ENCODE assay signal across 23 mouse cellular contexts in genomic region chr1:121005198-121005597, GRCm38 (mm10).
DNase-seq lines count a peak whose midpoint lies in the region; ATAC-seq lines count a peak whose summit lies in the region.
"Had no signal": no experiment of that assay in that cellular context is flagged by ENCODE, and none has a peak within 500 bp of the region (broad histone marks: within the 10 kb centered on the region; RNA-seq: fewer than 3 reads in every experiment).

No protein-coding gene starts in this region.

- WGBS in heart, embryonic 14.5 days = 8% methylated on average over 3 of the region's 3 CpGs
- WGBS in limb, embryonic 12.5 days = 10% methylated on average over 3 of the region's 3 CpGs

- H3K4me2 ChIP-seq in heart, embryonic 14.5 days (ENCODE audit: low read length) = no peak overlapping the region
- no peak overlapping the region for H3K4me2 ChIP-seq in limb, embryonic 12.5 days
- H3K4me2 ChIP-seq: forebrain, embryonic 15.5 days; hindbrain, embryonic 15.5 days; intestine, embryonic 15.5 days; midbrain, embryonic 11.5 days; neural tube, embryonic 12.5 days had no signal

- H3K27ac ChIP-seq in heart, embryonic 14.5 days (replicated peaks in 1 of 2; ENCODE audit: control insufficient read depth in 1 of 2, insufficient read depth in 1 of 2, low read depth in 2 of 2, low read length in 2 of 2) = no peak overlapping the region
- no peak overlapping the region for H3K27ac ChIP-seq in limb, embryonic 12.5 days
- H3K27ac ChIP-seq: forebrain, embryonic 15.5 days; hindbrain, embryonic 15.5 days; intestine, embryonic 15.5 days; left cerebral cortex, adult 2 months; liver, embryonic 14.5 days; neural tube, embryonic 12.5 days had no signal

- H3K27me3 ChIP-seq in heart, embryonic 14.5 days (ENCODE audit: control insufficient read depth, insufficient read depth, low read length) = no peaks in the 10 kb centered on the region
- H3K27me3 ChIP-seq in limb, embryonic 12.5 days = peaks cover 3% of the 10 kb centered on the region; the same call in 1 of the 2 replicates
- H3K27me3 ChIP-seq: CH12.LX; forebrain, embryonic 15.5 days; hindbrain, embryonic 15.5 days; intestine, embryonic 15.5 days; neural tube, embryonic 12.5 days had no signal

- peak; percentile 47; the same call in 1 of the 2 replicates for ATAC-seq in heart, embryonic 14.5 days (ENCODE audit: insufficient number of reproducible peaks, insufficient read depth, low FRiP score, low read depth)
- ATAC-seq in limb, embryonic 12.5 days (ENCODE audit: insufficient number of reproducible peaks, insufficient read depth, low FRiP score, low TSS enrichment, low read depth) = peak; percentile 61; the same call in 1 of the 2 replicates
- ATAC-seq: forebrain, embryonic 15.5 days; intestine, embryonic 15.5 days had no signal

- no peaks in the 10 kb centered on the region for H3K36me3 ChIP-seq in heart, embryonic 14.5 days (ENCODE audit: control insufficient read depth, insufficient read depth, low read length)
- no peaks in the 10 kb centered on the region for H3K36me3 ChIP-seq in limb, embryonic 12.5 days
- H3K36me3 ChIP-seq: forebrain, embryonic 15.5 days; hindbrain, embryonic 15.5 days; intestine, embryonic 15.5 days; neural tube, embryonic 12.5 days had no signal

- peak; percentile 6 for DNase-seq in adrenal gland, adult 8-10 months
- no peak for DNase-seq in adrenal gland, adult 18-20 months (ENCODE audit: low spot score in 2 of 2)
- peak; percentile 11 for DNase-seq in ZHBTc4 (ENCODE audit: low read depth, low spot score)
- DNase-seq in layer of hippocampus, adult 9-10 months (ENCODE audit: low spot score) = no peak
- DNase-seq in spleen, postnatal 36 days (ENCODE audit: low spot score in 2 of 2) = no peak
- no peak for DNase-seq in retina, postnatal 1 day
- DNase-seq: cerebellum, postnatal 10 days; embryo, embryonic 11 days; gastrocnemius, postnatal 25 days; kidney, adult 9 months; kidney, postnatal 25 days; left cerebral cortex, postnatal 4 days; thymus, postnatal 36 days had no signal

- peaks cover 4% of the 10 kb centered on the region in 2 experiments for H3K4me1 ChIP-seq in heart, embryonic 14.5 days (ENCODE audit: control insufficient read depth in 2 of 2, insufficient read depth in 2 of 2, low read length in 2 of 2)
- H3K4me1 ChIP-seq in limb, embryonic 12.5 days (replicated peaks) = peaks cover 25% of the 10 kb centered on the region
- H3K4me1 ChIP-seq: forebrain, embryonic 15.5 days; hindbrain, embryonic 15.5 days; intestine, embryonic 15.5 days; neural tube, embryonic 12.5 days had no signal

- H3K9me3 ChIP-seq in heart, embryonic 14.5 days (ENCODE audit: control insufficient read depth, low read length) = peaks cover 9% of the 10 kb centered on the region; the same call in 1 of the 2 replicates
- peaks cover 7% of the 10 kb centered on the region; the same call in 1 of the 2 replicates for H3K9me3 ChIP-seq in limb, embryonic 12.5 days
- H3K9me3 ChIP-seq: forebrain, embryonic 15.5 days; intestine, embryonic 15.5 days; neural tube, embryonic 12.5 days had no signal

- H3K4me3 ChIP-seq in heart, embryonic 14.5 days (ENCODE audit: control insufficient read depth in 1 of 2, insufficient read depth in 1 of 2, low read depth in 1 of 2, low read length in 2 of 2) = no peak overlapping the region
- no peak overlapping the region for H3K4me3 ChIP-seq in limb, embryonic 12.5 days (replicated peaks)
- H3K4me3 ChIP-seq: forebrain, embryonic 15.5 days; hindbrain, embryonic 15.5 days; intestine, embryonic 15.5 days; left cerebral cortex, adult 2 months; neural tube, embryonic 12.5 days had no signal

- H3K9ac ChIP-seq in heart, embryonic 14.5 days (ENCODE audit: low read length) = no peak overlapping the region
- no peak overlapping the region for H3K9ac ChIP-seq in limb, embryonic 12.5 days (replicated peaks)
- H3K9ac ChIP-seq: forebrain, embryonic 15.5 days; hindbrain, embryonic 15.5 days; intestine, embryonic 15.5 days; liver, embryonic 14.5 days; neural tube, embryonic 12.5 days had no signal

Comparison
In these comparisons a context has a peak if more than half of its experiments do, and no peak if none do; other contexts are left out.
1. DNase-seq: peak in adrenal gland, adult 8-10 months (single experiment) and ZHBTc4 (single experiment); none in adrenal gland, adult 18-20 months (0 of 2), layer of hippocampus, adult 9-10 months (single experiment), spleen, postnatal 36 days (0 of 2) and retina, postnatal 1 day (single experiment).